Mouse (Mus musculus): ENCODE data around the gene Meis3. TPM values are rescaled to one million over a fixed set of nuclear protein-coding genes. Genes with fewer than 3 reads are reported as not detected.

Gene Meis3
- polyA plus RNA-seq, 1 experiment from 2014 or later, result 79.7 TPM

- peaks cover 28% of the 10 kb centered on the region for H3K4me1 ChIP-seq (replicated peaks; ENCODE audit: control insufficient read depth, insufficient read depth, low read length)
- WGBS, result 9% methylated on average over 7 of the region's 7 CpGs
- no peaks in the 10 kb centered on the region for H3K27me3 ChIP-seq (ENCODE audit: control insufficient read depth, insufficient read depth, low read length)
- peak overlapping the region; percentile 5; the same call in 1 of the 2 replicates for H3K4me3 ChIP-seq (ENCODE audit: low read depth, low read length)
- no peak overlapping the region for H3K27ac ChIP-seq (ENCODE audit: low read depth, low read length)
- DNase-seq (ENCODE audit: low spot score) (peak; percentile 69), ATAC-seq (replicated peaks; ENCODE audit: low FRiP score) (0 out of 2 replicates have a peak, but pooled peaks have one; percentile 2)
- peak overlapping the region; percentile 26; the same call in 1 of the 2 replicates for H3K4me2 ChIP-seq (ENCODE audit: low read depth, low read length, severe bottlenecking)
- H3K9ac ChIP-seq (ENCODE audit: low read length), result no peak overlapping the region
- H3K9me3 ChIP-seq (ENCODE audit: control insufficient read depth, low read length), result no peaks in the 10 kb centered on the region
- H3K36me3 ChIP-seq (ENCODE audit: control insufficient read depth, insufficient read depth, low read length), result no peaks in the 10 kb centered on the region
These were observed 42.7 kb upstream of the Meis3 start for GRCm38 (mm10) chr7:16132161-16132581.

GRCm38 (mm10) chr7:16132926-16133325, 42.0 kb upstream of the Meis3 start:
- Histone ChIP-seq H3K27ac (ENCODE audit: low read depth, low read length) (no peak overlapping the region), H3K36me3 (ENCODE audit: control insufficient read depth, insufficient read depth, low read length) (no peaks in the 10 kb centered on the region), H3K9ac (ENCODE audit: low read length) (peak overlapping the region; percentile 13; the same call in 1 of the 2 replicates), H3K4me1 (replicated peaks; ENCODE audit: control insufficient read depth, insufficient read depth, low read length) (peaks cover 28% of the 10 kb centered on the region), H3K27me3 (ENCODE audit: control insufficient read depth, insufficient read depth, low read length) (no peaks in the 10 kb centered on the region), H3K4me3 (ENCODE audit: low read depth, low read length) (no peak overlapping the region), H3K4me2 (ENCODE audit: low read depth, low read length, severe bottlenecking) (no peak overlapping the region), H3K9me3 (ENCODE audit: control insufficient read depth, low read length) (no peaks in the 10 kb centered on the region)
- 74% methylated on average over 3 of the region's 3 CpGs for WGBS
- no peak for DNase-seq (ENCODE audit: low spot score)
- no peak for ATAC-seq (replicated peaks; ENCODE audit: low FRiP score)

- H3K4me1 ChIP-seq (replicated peaks; ENCODE audit: control insufficient read depth, insufficient read depth, low read length), result peaks cover 28% of the 10 kb centered on the region
- no peaks in the 10 kb centered on the region for H3K27me3 ChIP-seq (ENCODE audit: control insufficient read depth, insufficient read depth, low read length)
- H3K9me3 ChIP-seq (ENCODE audit: control insufficient read depth, low read length), result no peaks in the 10 kb centered on the region
- no peaks in the 10 kb centered on the region for H3K36me3 ChIP-seq (ENCODE audit: control insufficient read depth, insufficient read depth, low read length)
- WGBS, result 92% methylated on average over 9 of the region's 9 CpGs
- H3K9ac ChIP-seq (ENCODE audit: low read length), result no peak overlapping the region
- DNase-seq (ENCODE audit: low spot score), result no peak
- H3K4me3 ChIP-seq (ENCODE audit: low read depth, low read length), result no peak overlapping the region
- H3K4me2 ChIP-seq (ENCODE audit: low read depth, low read length, severe bottlenecking), result no peak overlapping the region
- no peak overlapping the region for H3K27ac ChIP-seq (ENCODE audit: low read depth, low read length)
- ATAC-seq (replicated peaks; ENCODE audit: low FRiP score), result no peak
These were observed 41.2 kb upstream of the Meis3 start for GRCm38 (mm10) chr7:16133691-16134090.

- Histone ChIP-seq H3K9ac (ENCODE audit: low read length) (no peak overlapping the region), H3K36me3 (ENCODE audit: control insufficient read depth, insufficient read depth, low read length) (no peaks in the 10 kb centered on the region), H3K4me1 (replicated peaks; ENCODE audit: control insufficient read depth, insufficient read depth, low read length) (peaks cover 26% of the 10 kb centered on the region), H3K27ac (ENCODE audit: low read depth, low read length) (0 out of 2 replicates have a peak overlapping the region, but pooled peaks have one; percentile 37), H3K27me3 (ENCODE audit: control insufficient read depth, insufficient read depth, low read length) (no peaks in the 10 kb centered on the region), H3K9me3 (ENCODE audit: control insufficient read depth, low read length) (no peaks in the 10 kb centered on the region), H3K4me3 (ENCODE audit: low read depth, low read length) (no peak overlapping the region), H3K4me2 (ENCODE audit: low read depth, low read length, severe bottlenecking) (0 out of 2 replicates have a peak overlapping the region, but pooled peaks have one; percentile 11)
- 57% methylated on average over 7 of the region's 7 CpGs for WGBS
- ATAC-seq (replicated peaks; ENCODE audit: low FRiP score) (peak; percentile 40), DNase-seq (ENCODE audit: low spot score) (no peak)
These were observed 39.9 kb upstream of the Meis3 start for GRCm38 (mm10) chr7:16134951-16135392.

- peak; percentile 74 for DNase-seq (ENCODE audit: low spot score)
- no peak overlapping the region for H3K9ac ChIP-seq (ENCODE audit: low read length)
- H3K4me1 ChIP-seq (replicated peaks; ENCODE audit: control insufficient read depth, insufficient read depth, low read length), result peaks cover 1% of the 10 kb centered on the region; the same call in 1 of the 2 replicates
- H3K9me3 ChIP-seq (ENCODE audit: control insufficient read depth, low read length), result no peaks in the 10 kb centered on the region
- H3K27ac ChIP-seq (ENCODE audit: low read depth, low read length), result no peak overlapping the region
- no peak overlapping the region for H3K4me3 ChIP-seq (ENCODE audit: low read depth, low read length)
- 29% methylated on average over 25 of the region's 27 CpGs for WGBS
- H3K27me3 ChIP-seq (ENCODE audit: control insufficient read depth, insufficient read depth, low read length), result 0 out of 2 replicates have a peak, but pooled peaks cover 2% of the 10 kb centered on the region
- no peaks in the 10 kb centered on the region for H3K36me3 ChIP-seq (ENCODE audit: control insufficient read depth, insufficient read depth, low read length)
- peak; percentile 71 for ATAC-seq (replicated peaks; ENCODE audit: low FRiP score)
- H3K4me2 ChIP-seq (ENCODE audit: low read depth, low read length, severe bottlenecking), result no peak overlapping the region
These were observed 28.1 kb upstream of the Meis3 start for GRCm38 (mm10) chr7:16146489-16147410.

GRCm38 (mm10) chr7:16147643-16148042, 27.2 kb upstream of the Meis3 start:
- H3K9me3 ChIP-seq (ENCODE audit: control insufficient read depth, low read length), result no peaks in the 10 kb centered on the region
- H3K27me3 ChIP-seq (ENCODE audit: control insufficient read depth, insufficient read depth, low read length), result 0 out of 2 replicates have a peak, but pooled peaks cover 2% of the 10 kb centered on the region
- no peaks in the 10 kb centered on the region for H3K36me3 ChIP-seq (ENCODE audit: control insufficient read depth, insufficient read depth, low read length)
- ATAC-seq (replicated peaks; ENCODE audit: low FRiP score) (no peak; the same call in 1 of the 2 replicates), DNase-seq (ENCODE audit: low spot score) (peak; percentile 86)
- no peak overlapping the region for H3K27ac ChIP-seq (ENCODE audit: low read depth, low read length)
- no peak overlapping the region for H3K9ac ChIP-seq (ENCODE audit: low read length)
- 11% methylated on average over 15 of the region's 15 CpGs for whole genome bisulfite sequencing
- H3K4me2 ChIP-seq (ENCODE audit: low read depth, low read length, severe bottlenecking), result 0 out of 2 replicates have a peak overlapping the region, but pooled peaks have one; percentile 11
- H3K4me3 ChIP-seq (ENCODE audit: low read depth, low read length), result no peak overlapping the region
- peaks cover 1% of the 10 kb centered on the region; the same call in 1 of the 2 replicates for H3K4me1 ChIP-seq (replicated peaks; ENCODE audit: control insufficient read depth, insufficient read depth, low read length)

GRCm38 (mm10) chr7:16149241-16149640, 25.6 kb upstream of the Meis3 start:
- no peak overlapping the region for H3K4me3 ChIP-seq (ENCODE audit: low read depth, low read length)
- no peak overlapping the region for H3K9ac ChIP-seq (ENCODE audit: low read length)
- H3K9me3 ChIP-seq (ENCODE audit: control insufficient read depth, low read length), result no peaks in the 10 kb centered on the region
- ATAC-seq (replicated peaks; ENCODE audit: low FRiP score) (no peak), DNase-seq (ENCODE audit: low spot score) (no peak)
- 62% methylated on average over 5 of the region's 5 CpGs for WGBS
- H3K36me3 ChIP-seq (ENCODE audit: control insufficient read depth, insufficient read depth, low read length), result no peaks in the 10 kb centered on the region
- H3K4me2 ChIP-seq (ENCODE audit: low read depth, low read length, severe bottlenecking), result no peak overlapping the region
- H3K27ac ChIP-seq (ENCODE audit: low read depth, low read length), result no peak overlapping the region
- 0 out of 2 replicates have a peak, but pooled peaks cover 2% of the 10 kb centered on the region for H3K27me3 ChIP-seq (ENCODE audit: control insufficient read depth, insufficient read depth, low read length)
- H3K4me1 ChIP-seq (replicated peaks; ENCODE audit: control insufficient read depth, insufficient read depth, low read length), result peaks cover 1% of the 10 kb centered on the region; the same call in 1 of the 2 replicates

- H3K27ac ChIP-seq (ENCODE audit: low read depth, low read length), result no peak overlapping the region
- H3K4me3 ChIP-seq (ENCODE audit: low read depth, low read length), result no peak overlapping the region
- H3K9ac ChIP-seq (ENCODE audit: low read length), result no peak overlapping the region
- peaks cover 1% of the 10 kb centered on the region; the same call in 1 of the 2 replicates for H3K4me1 ChIP-seq (replicated peaks; ENCODE audit: control insufficient read depth, insufficient read depth, low read length)
- no peak overlapping the region for H3K4me2 ChIP-seq (ENCODE audit: low read depth, low read length, severe bottlenecking)
- no peaks in the 10 kb centered on the region for H3K36me3 ChIP-seq (ENCODE audit: control insufficient read depth, insufficient read depth, low read length)
- H3K27me3 ChIP-seq (ENCODE audit: control insufficient read depth, insufficient read depth, low read length), result 0 out of 2 replicates have a peak, but pooled peaks cover 2% of the 10 kb centered on the region
- DNase-seq (ENCODE audit: low spot score), result no peak
- H3K9me3 ChIP-seq (ENCODE audit: control insufficient read depth, low read length), result no peaks in the 10 kb centered on the region
- ATAC-seq (replicated peaks; ENCODE audit: low FRiP score), result no peak
- 80% methylated on average over 9 of the region's 9 CpGs for WGBS
These were observed 24.4 kb upstream of the Meis3 start for GRCm38 (mm10) chr7:16150191-16151145.
